Mouse (Mus musculus) hindbrain, embryonic 10.5 days (tissue): Measurements from ENCODE around the gene Gemin8. TPM values are rescaled to one million over a fixed set of nuclear protein-coding genes. Genes with fewer than 3 reads are reported as not detected.

Experiments used
- DNase-seq: peaks from one replicate; pipeline ENCODE4 v3.0.0-alpha.2; 2017; ENCODE audit warnings: low spot score
- H3K27ac ChIP-seq: fragments of 300-500 bp; sonication (generic); 2 replicates; pipeline ENCODE4 v1.5.1; 2016; ENCODE audit warnings: mild to moderate bottlenecking, moderate library complexity
- H3K27me3 ChIP-seq: fragments of 300-500 bp; sonication (generic); 2 replicates; pipeline ENCODE4 v1.6.1; 2016; ENCODE audit warnings: mild to moderate bottlenecking; ENCODE audit not compliant: poor library complexity, insufficient read depth, severe bottlenecking
- H3K36me3 ChIP-seq: fragments of 300-500 bp; sonication (generic); 2 replicates; pipeline ENCODE4 v1.6.1; 2016; ENCODE audit warnings: mild to moderate bottlenecking, moderate library complexity
- H3K4me1 ChIP-seq: fragments of 300-500 bp; sonication (generic); replicated peaks from 2 replicates; pipeline ENCODE4 v1.6.1; 2016; ENCODE audit warnings: mild to moderate bottlenecking
- H3K4me3 ChIP-seq: fragments of 300-500 bp; sonication (generic); 2 replicates; pipeline ENCODE4 v1.5.1; 2016; ENCODE audit warnings: mild to moderate bottlenecking, moderate library complexity
- H3K9me3 ChIP-seq: fragments of 300-500 bp; sonication (generic); 2 replicates; pipeline ENCODE4 v1.6.1; 2016; ENCODE audit warnings: mild to moderate bottlenecking, moderate library complexity
- WGBS: fragments of 180-500 bp; shearing (Covaris S2); methylation state at CpG from one replicate; pipeline ENCODE4 v1.1.7; 2016; 5-methylcytosine and 5-hydroxymethylcytosine counted together
- polyA plus RNA-seq: library from polyadenylated mRNA; unstranded; fragments of >200 nt; fragmentation: Nextera tagmentation; extraction: Ambion mirVana; gene quantifications from 2 replicates; pipeline ENCODE4 v1.2.1, GENCODE M21; 2016

Gemin8 gene
- polyA plus RNA-seq, 1 experiment from 2014 or later = 20.2 TPM

DNA sequence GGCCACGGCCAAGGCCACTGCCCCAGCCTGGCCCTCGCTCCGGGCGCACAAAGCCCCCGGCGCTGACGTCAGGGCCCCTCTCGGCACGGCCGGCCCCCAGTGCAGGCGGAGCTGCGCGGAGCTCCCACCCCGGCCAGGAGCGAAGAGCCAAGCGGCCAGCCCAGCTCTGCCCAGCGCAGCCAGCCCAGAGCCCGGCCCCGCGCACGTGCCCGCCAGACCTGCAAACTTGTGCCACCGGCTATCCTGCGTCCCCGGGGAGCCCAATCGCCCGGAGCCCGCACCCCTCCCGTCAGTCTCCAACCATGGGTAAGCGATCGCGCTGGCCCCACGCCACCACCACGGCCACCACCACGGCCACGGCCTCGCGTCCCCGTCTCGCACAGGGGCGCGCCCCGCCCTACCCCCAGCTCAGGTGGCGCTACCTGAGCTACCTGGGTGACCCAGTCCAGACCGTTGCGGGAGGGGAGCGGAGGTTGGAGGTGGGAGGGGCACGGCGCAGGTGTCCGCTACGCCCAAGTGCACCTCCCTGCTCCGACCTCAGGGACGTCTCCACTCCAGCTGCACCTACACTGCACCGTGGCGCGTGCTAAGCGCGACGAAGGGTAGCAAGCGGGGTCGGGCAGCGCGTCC lies 68.7 kb downstream of the Gemin8 start, which contains the start of gene Gpm6b:
Gpm6b (plus strand) TSS at position 81 of the 630 bp plus-strand sequence.
- Histone ChIP-seq H3K27me3 (peaks cover 60% of the 10 kb centered on the region), H3K27ac (peak within 1 kb of the TSS; percentile 85)
- 23% methylated on average over 62 of the region's 63 CpGs for WGBS

DNA sequence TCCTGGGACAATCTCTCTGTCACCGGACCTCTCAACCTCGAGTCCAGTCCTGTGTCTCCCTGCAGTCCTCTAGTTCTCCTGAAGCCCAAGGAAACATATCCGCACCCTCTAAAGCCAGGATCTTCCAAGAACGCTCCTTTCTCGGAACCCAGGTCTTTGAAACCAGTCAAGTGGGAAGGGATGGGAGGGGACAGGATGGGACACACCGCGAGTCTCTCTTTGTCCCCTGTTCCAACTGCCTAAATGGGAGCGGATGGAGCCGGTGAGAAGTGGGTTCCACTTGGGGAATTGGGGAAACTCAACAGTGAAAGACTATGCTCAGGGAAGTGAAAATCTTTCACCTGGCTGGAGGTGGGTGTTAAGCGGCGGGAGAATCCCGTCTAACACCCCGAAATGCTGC lies 69.3 kb downstream of the Gemin8 start:
- DNase-seq = no peak
- no peaks in the 10 kb centered on the region for H3K36me3 ChIP-seq
- 24% methylated on average over 13 of the region's 13 CpGs for WGBS
- H3K4me3 ChIP-seq = peak overlapping the region; percentile 66
- no peaks in the 10 kb centered on the region for H3K9me3 ChIP-seq
- peaks cover 60% of the 10 kb centered on the region for H3K27me3 ChIP-seq
- H3K4me1 ChIP-seq = no peaks in the 10 kb centered on the region; the same call in 1 of the 2 replicates
- peak overlapping the region; percentile 85 for H3K27ac ChIP-seq

More for the DNA sequence above, 68.7 kb downstream of the Gemin8 start, which contains the start of gene Gpm6b:
- DNase-seq = peak; percentile 61
- H3K9me3 ChIP-seq = no peaks in the 10 kb centered on the region
- H3K4me1 ChIP-seq = no peaks in the 10 kb centered on the region; the same call in 1 of the 2 replicates
- H3K4me3 ChIP-seq = peak within 1 kb of the TSS; percentile 66
- no peaks in the 10 kb centered on the region for H3K36me3 ChIP-seq

Other genes with a start within 250 kb of the Gemin8 start
- 89.6 and 127 TPM in 2 replicates for gene Gpm6b, start 68.5 kb downstream of the Gemin8 start, polyA plus RNA-seq